Mouse (Mus musculus) thymus, adult 18-20 months (tissue): Measurements from ENCODE around the gene Plxna4.

Experiments used
- DNase-seq, 2 experiments: peaks; one replicate each; pipeline ENCODE4 v3.0.0; 2022; ENCODE audit warnings: mixed read lengths in 2 of 2

Plxna4 gene

DNA sequence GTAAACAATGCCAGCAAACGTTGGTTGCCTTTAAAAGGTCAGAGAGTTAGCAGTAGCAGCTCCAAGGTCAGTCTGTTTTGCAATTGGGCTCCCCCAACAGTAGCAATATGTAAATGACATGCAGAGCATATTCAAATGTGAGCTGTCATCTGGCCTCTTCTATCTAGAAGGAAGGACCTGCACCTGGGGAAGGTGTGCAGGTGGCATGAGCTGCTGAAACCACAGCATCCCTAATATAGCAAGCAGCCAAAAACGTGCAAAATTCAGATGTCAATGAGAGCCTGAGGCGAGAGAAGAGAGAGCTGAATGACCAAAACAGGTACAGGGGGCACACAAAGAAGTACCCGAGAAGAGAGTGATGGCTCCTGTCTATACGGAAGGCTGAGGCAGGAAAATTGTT, 118.8 kb downstream of the Plxna4 start:
- DNase-seq: no peak

DNA sequence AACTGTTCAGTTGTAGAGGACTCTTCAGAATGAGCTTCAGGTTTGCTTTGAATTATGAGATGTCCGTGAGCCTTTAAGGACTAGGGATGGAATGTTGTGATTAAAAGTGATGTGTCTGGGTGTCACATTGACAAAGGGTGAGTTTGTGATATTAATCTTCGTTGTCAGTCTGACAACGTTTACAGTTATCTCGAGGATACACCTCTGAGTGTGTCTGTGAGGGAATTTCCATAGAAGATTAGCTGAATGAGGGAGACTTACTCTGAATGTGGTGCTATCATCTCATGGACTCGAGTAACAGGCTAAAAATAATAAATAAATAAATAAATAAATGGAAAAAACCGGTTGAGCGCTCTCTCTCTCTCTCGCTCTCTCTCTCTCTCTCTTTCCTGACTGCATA, 122.9 kb downstream of the Plxna4 start:
- no peak for DNase-seq

DNA sequence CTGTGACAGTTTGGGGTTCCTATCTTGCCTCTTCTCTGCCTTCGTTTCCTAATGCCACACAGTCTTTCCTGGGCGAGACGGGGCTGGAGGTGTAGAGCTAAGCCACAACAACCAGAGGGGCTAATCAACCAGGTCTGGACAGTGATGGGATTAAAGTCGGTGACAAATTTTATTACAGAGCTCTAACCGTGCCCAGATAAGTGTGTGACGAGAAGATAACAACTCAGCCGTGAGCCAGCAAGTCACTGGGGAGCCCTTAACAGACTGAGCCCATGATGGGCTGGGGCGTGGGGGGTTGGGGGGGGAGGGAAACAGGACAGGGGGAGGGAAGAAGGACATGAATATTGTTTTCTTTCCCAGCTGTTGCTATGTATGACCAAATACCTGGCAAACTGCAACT, 123.4 kb downstream of the Plxna4 start:
- no peak for DNase-seq

GRCm38 (mm10) chr6:32464046-32464445, 123.9 kb downstream of the Plxna4 start:
- no peak for DNase-seq

- DNase-seq: no peak
Measured at GRCm38 (mm10) chr6:32460400-32460799, 127.6 kb downstream of the Plxna4 start.

DNA sequence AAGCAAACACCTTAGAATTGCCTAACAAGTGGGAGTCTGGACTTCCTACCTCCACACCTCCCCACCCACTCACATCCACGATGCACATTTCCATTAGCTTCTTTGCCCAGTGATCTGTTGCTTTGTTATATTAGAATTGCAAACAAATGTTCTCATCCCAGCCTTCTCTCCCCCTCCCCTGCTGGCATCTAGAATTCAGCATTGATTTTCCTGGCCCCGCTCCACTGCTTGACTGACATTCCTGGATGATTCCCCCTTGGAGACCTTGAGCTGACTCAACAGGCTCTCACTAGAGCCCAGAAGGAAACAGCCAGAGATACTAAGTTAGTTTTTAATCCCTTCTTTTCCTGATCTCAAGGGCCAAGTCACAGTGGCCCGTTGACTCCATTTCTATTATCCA, 131.4 kb downstream of the Plxna4 start:
- no peak for DNase-seq

- no peak for DNase-seq
Measured at GRCm38 (mm10) chr6:32451851-32452250, 136.1 kb downstream of the Plxna4 start.

DNA sequence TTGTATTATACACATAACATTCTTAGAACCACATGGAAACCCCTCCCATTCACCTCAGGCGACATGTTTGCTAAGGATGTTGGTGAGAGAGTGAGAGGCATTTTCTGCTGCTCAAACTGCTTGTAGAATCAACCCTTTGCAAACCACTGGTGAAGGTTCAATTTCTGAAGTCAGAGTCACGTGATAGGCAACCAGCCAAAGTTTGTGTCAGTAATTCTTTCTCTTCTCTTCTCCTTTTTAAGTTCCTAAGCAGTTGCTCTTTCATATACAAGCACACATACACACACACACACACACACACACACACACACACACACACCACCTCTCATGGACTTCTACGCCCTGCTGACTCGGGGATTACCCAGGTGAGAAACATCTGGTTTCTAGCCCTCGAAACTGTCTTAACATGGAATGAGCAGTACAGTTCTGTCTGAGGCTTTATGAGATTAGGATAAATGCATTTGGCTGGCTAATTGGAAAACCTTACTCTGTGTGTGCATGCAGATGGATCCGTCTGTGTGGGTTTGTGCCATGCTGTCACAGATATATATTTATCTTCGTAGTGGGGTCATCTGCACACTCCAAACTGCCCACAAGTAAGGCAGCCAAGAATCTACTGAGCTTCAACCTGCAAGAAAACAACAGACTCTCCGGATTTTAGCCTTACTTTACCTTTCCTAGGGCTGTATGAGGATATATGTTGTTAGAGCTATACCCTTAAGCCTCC, 138.6 kb downstream of the Plxna4 start:
- no peak for DNase-seq

DNA sequence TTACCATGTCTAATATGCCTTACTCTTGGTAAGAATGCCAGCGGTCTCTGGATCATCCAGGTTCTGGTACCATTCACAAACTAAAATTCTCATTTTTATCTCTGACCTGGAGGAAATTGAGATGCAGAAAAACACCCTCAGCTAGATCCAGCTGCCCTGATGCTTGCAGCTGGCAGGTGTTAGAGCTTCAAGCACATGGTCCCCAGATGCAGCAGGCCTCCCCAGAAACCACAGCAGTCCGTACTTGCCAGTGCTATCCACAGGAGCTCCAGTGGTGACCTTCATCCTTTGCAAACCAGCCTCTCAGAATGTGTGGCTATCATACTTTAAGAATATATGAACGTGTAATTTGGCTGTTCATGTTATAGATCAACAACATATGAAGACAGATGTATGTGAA, 139.2 kb downstream of the Plxna4 start:
- no peak for DNase-seq

DNA sequence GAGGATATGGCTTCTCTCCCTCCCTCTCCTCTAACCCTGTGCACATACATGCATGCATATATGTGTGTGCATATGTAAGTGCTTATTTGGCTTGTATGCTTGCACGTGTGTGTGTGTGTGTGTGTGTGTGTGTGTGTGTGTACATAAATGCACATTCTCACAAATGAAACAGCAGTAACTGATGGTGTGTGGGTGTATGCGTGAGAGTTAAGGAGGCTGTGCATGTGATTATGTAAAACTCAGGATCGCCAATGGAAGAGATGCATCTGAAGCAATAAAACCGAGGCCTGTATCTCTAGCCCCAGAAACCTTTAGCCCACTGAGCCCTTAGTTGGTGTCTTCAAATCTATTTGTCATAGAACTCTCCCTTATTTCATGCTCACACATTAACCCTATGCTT, 141.7 kb downstream of the Plxna4 start:
- DNase-seq: no peak

- DNase-seq: no peak
Measured at GRCm38 (mm10) chr6:32445246-32445645, 142.7 kb downstream of the Plxna4 start.

- DNase-seq: no peak
Measured at GRCm38 (mm10) chr6:32444393-32444792, 143.6 kb downstream of the Plxna4 start.

DNA sequence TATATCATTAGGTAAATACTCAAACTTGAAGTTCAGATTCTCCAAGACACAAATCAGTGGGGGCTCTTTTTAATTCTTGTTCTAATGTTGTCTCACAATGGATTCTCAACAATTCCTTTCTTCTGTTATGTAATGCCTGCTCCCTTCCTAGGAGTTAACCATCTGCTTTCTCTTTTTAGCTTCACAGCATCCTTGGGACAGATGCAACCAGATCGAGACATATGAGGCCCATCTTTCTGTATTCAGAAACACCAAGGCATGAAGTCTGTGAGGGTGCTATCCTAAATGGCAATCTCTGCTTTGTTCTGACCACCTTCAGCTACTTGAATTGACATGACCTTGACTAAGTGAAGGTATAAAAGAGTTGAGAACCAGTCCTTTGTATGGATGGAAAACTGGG, 144.3 kb downstream of the Plxna4 start:
- DNase-seq: no peak

- no peak for DNase-seq
Measured at GRCm38 (mm10) chr6:32439434-32439833, 148.6 kb downstream of the Plxna4 start.

GRCm38 (mm10) chr6:32437219-32437618, 150.8 kb downstream of the Plxna4 start:
- DNase-seq: no peak

DNA sequence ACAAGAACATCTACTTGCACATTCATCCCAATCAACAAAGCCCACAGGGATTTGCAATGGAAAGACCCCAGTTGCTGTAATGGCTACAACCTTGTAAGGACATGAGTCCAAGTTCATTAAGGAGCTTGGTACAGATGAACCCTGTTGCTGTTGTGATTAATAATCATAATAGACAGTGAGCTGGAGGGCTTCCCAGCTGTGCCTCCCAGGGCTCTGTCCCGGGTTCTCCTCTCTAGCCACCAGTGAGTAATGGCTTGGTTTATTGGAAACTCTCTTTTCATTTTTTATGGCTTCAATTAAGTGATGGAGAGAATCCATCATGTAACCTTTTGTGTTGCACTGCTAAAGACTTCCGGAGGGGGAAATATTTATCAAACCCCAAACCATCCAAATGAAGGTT, 164.9 kb downstream of the Plxna4 start:
- no peak for DNase-seq

- DNase-seq: no peak
Measured at GRCm38 (mm10) chr6:32420610-32421009, 167.4 kb downstream of the Plxna4 start.

DNA sequence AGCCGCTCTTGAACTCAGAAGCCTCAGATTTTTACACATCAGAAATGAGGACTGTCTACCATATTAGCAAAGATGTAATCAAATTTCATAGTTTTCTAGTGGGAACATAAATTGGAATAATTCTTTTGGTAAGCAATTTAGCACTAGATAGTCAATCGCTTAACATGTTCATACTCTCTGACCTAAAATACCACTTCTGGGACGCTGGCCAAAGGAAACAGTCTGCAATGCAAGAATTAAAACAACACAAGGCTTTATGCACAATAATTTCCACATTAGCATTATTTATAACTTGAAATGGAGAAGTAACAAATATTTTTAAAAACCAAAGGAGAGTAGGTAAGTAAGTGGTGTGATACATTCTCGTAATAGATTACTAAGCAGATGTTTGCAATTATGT, 170.6 kb downstream of the Plxna4 start:
- DNase-seq: no peak

DNA sequence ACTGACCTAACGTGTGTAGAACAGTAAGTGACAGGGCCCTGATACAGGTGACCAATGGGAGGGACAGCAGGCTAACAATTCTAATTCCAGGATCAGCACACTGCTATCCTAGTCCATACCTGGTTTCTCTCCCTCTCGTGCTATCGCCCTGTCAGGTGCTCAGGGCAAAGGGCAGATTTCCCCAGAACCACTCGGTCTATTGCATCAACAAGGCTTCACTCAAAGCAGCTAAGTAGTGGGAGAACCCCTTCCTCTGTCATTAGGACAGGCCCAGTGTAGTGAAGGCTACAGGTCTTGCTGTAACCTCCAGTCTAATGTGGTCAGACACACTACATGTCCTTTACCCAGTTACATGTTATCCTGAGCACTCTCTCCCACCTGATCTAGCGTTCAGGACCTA, 176.7 kb downstream of the Plxna4 start:
- DNase-seq: no peak

GRCm38 (mm10) chr6:32409625-32410024, 178.4 kb downstream of the Plxna4 start:
- DNase-seq: no peak

DNA sequence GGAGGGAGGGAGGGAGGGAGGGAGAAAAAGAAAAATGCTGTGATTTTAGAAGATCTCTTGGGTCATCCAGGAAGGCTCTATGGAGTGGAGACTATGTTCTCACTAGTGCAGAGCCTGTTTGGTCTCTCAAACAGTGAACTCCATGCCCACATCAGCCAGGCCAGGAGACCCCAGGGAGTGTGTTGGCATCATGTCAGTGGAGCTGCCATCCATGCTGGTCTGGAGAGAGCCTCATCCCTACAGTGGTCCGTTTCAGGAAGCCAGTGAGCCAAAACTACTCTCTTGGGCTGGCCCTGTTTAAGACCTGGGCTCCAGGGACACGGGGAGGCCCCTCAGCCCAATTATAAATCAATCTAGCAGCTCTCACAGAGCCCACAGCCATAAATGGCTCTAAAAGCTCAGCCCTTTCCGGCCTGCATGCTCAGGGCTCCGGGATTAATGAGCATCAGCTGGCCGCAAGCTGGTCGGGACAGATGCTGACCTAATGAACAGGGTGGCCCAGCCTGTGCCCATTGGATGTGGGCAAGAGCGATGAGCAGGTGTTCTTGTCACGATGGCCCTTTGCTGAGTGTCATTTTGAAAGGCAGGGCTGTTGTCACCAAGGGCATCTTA, 180.3 kb downstream of the Plxna4 start:
- DNase-seq: no peak

DNA sequence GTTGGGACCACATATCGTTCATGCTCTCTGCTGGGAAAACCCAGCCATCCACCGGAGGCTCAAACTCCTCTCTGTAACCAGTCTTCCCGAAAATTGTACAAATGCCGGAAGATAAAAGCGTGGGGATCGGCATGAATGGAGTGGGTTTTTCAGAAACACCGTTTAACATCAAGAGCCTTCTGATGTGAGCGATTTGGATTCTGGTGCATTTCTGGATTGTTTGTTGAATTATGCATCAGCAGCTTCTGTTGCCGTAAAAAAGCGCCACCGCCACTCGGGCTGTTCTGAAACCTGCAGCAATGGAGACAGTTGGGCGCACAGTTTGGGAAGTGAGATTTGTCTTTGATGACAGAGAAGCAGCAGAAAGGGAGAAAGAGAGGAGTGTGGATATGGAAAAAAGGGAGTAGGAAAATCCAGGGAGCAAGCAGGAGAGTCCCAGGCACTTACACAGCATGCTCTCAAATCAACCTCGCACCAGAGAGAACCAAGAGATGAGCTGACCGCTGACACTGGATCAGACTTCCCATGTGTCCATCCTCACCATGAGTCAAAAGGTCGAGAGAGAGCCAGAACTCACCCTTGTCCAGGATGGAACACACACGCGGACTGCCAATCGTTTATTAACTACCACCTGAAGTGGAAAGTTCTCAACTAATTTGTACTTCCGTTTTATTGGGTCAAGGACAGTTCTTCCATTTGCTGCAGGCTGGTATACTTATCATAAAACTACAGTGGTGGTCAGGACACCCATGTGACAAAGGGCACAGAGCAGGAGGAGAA, 181.5 kb downstream of the Plxna4 start:
- DNase-seq: no peak

DNA sequence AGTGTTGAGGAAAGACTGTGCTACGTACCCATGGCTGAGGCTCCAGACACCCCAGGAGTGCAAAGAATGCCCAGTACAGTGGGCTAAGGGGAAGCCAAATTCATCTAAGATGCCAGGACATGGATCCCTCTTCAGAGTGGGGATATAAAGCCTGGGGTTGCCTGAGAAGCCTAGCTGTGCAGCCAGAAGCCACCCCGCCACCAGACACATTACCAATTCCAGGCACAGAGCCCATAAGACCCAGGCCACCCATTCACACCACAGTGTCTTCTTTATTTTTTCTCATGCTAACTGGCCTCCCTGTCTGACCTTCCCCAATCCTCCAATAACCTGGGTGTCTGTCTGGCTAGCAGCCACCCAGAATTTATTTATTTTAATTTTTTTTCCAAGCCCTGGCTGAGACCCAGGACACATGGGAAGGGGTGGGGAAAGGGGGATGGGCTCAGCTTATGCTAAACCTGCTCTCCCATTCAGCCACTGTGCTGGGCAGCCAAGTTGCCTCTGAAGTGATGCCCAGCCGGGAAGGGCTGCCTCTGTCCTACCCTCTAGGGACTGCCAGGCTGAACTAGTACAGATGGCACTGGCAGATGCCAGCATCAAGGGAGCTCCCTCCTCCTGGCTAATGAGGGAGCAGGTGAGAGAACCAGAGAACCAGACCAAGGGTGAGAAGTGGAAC, 185.3 kb downstream of the Plxna4 start:
- no peak for DNase-seq

DNA sequence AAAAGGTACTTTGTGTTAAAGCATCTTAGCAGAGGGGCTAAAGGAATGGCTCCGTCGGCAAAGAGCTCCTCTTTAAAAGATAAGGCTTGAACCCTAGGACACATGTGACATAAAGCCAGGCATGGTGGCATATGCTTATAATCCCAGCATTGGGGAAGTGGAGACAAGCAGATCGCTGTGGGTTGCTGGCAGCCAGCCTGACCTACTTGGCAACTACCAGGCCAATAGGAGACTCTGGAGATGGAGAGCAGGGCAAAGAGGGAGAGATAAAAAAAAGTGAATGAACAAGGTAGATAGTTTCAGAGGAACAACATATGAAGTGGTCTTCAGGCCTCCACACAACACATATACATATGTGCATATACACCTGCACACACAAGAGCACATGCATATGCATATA, 189.7 kb downstream of the Plxna4 start:
- DNase-seq: no peak
